Mouse (Mus musculus): ENCODE data around the gene Epha2. TPM values are rescaled to one million over a fixed set of nuclear protein-coding genes. Genes with fewer than 3 reads are reported as not detected.

Gene Epha2
- polyA plus RNA-seq, 1 experiment from 2014 or later = 3.4 TPM

DNA sequence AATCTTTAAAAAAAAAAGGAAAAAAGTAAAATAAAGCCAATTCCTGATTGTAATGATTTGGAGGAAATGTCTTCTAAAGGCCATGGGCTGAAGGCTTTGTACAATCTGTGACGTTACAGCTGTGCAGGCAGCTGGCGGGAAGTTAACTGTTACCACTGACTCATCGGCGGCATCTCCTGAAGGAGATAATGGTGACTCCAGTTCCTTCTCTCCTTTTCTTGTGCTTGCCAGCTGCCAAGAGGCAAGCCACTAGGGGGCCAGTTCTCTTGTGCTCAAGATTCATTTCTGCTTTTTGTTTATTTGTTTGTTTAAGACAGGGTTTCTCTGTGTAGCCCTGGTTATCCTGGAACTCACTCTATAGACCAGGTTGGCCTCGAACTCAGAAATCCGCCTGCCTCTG, 32.0 kb upstream of the Epha2 start:
- no peak overlapping the region for H3K4me3 ChIP-seq
- H3K4me1 ChIP-seq = no peaks in the 10 kb centered on the region; the same call in 1 of the 2 replicates
- ATAC-seq (ENCODE audit: insufficient number of reproducible peaks, insufficient read depth, low FRiP score, low TSS enrichment) = no peak
- no peak overlapping the region for H3K27ac ChIP-seq
- no peaks in the 10 kb centered on the region for H3K36me3 ChIP-seq
- H3K9ac ChIP-seq = no peak overlapping the region
- peaks cover 3% of the 10 kb centered on the region; the same call in 1 of the 2 replicates for H3K27me3 ChIP-seq
- H3K4me2 ChIP-seq (replicated peaks) = no peak overlapping the region
- peaks cover 3% of the 10 kb centered on the region; the same call in 1 of the 2 replicates for H3K9me3 ChIP-seq
- WGBS = 91% methylated on average over 6 of the region's 6 CpGs

DNA sequence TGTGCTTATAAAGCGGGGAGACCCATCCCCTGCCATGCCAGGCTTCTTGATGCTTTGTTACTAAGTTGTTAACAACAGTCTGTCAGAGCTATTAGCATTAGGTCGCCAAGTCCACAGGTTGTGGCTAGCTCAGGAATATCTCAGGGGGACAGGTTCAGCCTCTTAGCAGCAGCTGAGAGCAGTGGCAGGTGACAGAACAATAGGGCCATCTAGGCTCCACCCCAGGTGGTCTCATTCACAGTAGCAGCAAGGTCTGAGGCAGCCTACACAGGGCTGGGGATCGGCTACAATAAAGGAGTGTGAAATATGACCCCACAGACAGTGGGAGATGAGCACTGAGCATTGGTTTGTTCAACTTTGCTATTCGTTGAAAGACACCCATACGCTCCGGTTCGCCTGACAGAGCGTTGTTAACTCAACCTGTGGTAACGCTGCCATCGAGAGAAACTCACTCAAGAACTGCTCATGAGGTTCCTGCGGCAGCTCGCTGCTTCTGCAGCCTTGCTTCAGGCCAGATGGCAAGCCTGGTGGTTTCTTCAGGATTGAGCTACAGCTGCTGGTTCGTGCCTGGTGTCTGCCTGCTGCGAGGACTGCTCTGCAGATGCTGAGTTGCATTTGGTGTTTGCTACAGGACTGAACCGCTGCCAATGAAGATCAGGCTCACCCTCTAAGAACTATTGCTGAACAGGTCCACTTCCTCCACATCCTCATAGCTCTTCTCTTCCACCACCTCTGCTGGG, 30.7 kb upstream of the Epha2 start:
- ATAC-seq (ENCODE audit: insufficient number of reproducible peaks, insufficient read depth, low FRiP score, low TSS enrichment) = no peak; the same call in 1 of the 2 replicates
- no peak overlapping the region for H3K4me3 ChIP-seq
- peaks cover 6% of the 10 kb centered on the region; the same call in 1 of the 2 replicates for H3K4me1 ChIP-seq
- H3K27me3 ChIP-seq = peaks cover 3% of the 10 kb centered on the region; the same call in 1 of the 2 replicates
- peaks cover 3% of the 10 kb centered on the region; the same call in 1 of the 2 replicates for H3K9me3 ChIP-seq
- H3K36me3 ChIP-seq = no peaks in the 10 kb centered on the region
- H3K9ac ChIP-seq = no peak overlapping the region
- no peak overlapping the region for H3K4me2 ChIP-seq (replicated peaks)
- 57% methylated on average over 15 of the region's 15 CpGs for WGBS
- H3K27ac ChIP-seq = no peak overlapping the region

DNA sequence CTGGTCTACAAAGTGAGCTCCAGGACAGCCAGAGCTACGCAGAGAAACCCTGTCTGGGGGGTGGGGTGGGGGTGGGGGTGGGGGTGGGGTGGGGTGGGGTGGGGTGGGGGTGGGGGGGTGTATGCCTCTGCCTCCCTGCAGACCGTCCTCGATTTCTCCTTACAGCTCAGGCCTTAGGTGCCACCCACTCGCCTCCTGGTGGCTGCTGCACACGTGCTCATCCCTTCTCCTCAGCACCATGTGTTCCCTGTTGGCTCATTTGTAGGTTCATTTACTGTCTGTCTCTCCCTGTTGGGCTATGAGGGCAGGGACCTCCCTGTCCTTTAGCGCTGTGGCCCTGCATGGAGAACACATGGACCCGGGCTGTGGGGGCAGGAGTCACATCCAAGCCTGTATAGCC, 29.8 kb upstream of the Epha2 start:
- Histone ChIP-seq H3K36me3 (no peaks in the 10 kb centered on the region), H3K4me1 (peaks cover 6% of the 10 kb centered on the region; the same call in 1 of the 2 replicates), H3K27ac (no peak overlapping the region), H3K27me3 (peaks cover 3% of the 10 kb centered on the region; the same call in 1 of the 2 replicates), H3K4me3 (no peak overlapping the region), H3K4me2 (replicated peaks) (no peak overlapping the region), H3K9me3 (peaks cover under 1% of the 10 kb centered on the region; the same call in 1 of the 2 replicates), H3K9ac (no peak overlapping the region)
- WGBS = 86% methylated on average over 7 of the region's 7 CpGs
- ATAC-seq (ENCODE audit: insufficient number of reproducible peaks, insufficient read depth, low FRiP score, low TSS enrichment) = no peak

DNA sequence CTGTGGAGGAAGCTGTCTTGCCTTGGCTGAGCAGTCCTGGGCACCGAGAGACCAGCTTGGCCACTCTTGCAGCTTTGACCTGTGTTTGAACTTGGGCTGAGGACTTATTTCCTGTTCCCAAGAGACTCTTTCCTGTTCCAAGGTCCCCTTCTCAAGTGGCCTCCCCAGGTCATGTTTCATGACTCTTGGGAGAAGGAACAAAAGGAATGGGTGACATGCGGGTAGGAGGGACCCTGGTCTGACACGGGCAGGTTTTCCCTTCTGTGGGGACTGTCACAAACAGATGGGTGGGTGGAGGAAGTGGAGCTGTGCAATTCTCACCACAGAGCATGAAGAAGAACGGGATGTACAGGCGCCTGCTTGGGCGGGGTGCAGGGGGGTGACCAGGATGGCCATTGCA, 29.3 kb upstream of the Epha2 start:
- peaks cover 3% of the 10 kb centered on the region; the same call in 1 of the 2 replicates for H3K27me3 ChIP-seq
- ATAC-seq (ENCODE audit: insufficient number of reproducible peaks, insufficient read depth, low FRiP score, low TSS enrichment) = no peak
- no peak overlapping the region for H3K4me3 ChIP-seq
- no peaks in the 10 kb centered on the region for H3K36me3 ChIP-seq
- no peak overlapping the region for H3K9ac ChIP-seq
- H3K9me3 ChIP-seq = no peaks in the 10 kb centered on the region
- H3K4me2 ChIP-seq (replicated peaks) = no peak overlapping the region
- 69% methylated on average over 6 of the region's 6 CpGs for WGBS
- H3K27ac ChIP-seq = no peak overlapping the region
- peaks cover 6% of the 10 kb centered on the region; the same call in 1 of the 2 replicates for H3K4me1 ChIP-seq

DNA sequence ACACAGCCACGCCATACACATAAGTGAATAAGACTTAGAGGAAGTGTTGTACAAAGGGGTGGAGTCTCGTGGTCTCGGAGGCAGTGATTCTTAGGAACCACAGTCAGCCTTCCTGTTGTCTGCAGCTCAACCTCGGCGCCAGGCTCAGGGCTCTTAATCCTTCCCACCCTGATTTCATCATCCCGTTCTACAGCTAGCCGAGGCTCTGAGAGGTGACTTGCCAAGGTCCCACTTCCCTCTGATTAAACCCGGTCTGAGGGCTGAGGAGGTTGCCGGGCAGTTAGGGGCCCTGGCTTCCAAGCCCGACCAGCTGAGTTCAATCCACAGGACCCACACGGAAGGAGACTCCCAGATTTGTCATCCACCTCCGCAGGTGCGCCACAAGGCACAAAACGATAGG, 28.2 kb upstream of the Epha2 start:
- no peaks in the 10 kb centered on the region for H3K36me3 ChIP-seq
- no peak for ATAC-seq (ENCODE audit: insufficient number of reproducible peaks, insufficient read depth, low FRiP score, low TSS enrichment)
- peaks cover 8% of the 10 kb centered on the region; the same call in 1 of the 2 replicates for H3K4me1 ChIP-seq
- peaks cover 3% of the 10 kb centered on the region; the same call in 1 of the 2 replicates for H3K27me3 ChIP-seq
- WGBS = 15% methylated on average over 14 of the region's 14 CpGs
- H3K4me2 ChIP-seq (replicated peaks) = peak overlapping the region; percentile 42
- H3K9ac ChIP-seq = no peak overlapping the region
- peak overlapping the region; percentile 5; the same call in 1 of the 2 replicates for H3K4me3 ChIP-seq
- H3K27ac ChIP-seq = no peak overlapping the region
- no peaks in the 10 kb centered on the region for H3K9me3 ChIP-seq

DNA sequence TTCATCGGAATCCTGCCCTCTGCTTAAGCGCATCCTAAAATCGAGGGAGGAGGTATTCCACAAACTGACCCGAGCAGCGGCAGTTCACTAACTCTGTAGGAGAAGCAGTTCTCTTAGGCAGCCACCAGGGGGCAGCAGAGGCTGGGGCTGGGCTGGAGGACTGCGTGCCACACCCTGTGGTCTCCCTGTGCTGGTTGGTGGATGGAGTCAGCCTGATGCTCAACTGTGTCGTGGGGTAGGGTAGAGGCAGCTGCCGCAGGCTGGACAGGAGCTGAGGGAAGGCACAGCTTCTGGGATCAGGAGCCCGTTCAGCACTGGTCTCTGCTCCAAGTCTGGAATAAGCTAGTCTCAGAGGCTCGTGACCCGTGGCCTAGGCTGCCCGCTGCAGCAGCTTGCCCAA, 27.7 kb upstream of the Epha2 start:
- H3K9ac ChIP-seq = no peak overlapping the region
- peaks cover 3% of the 10 kb centered on the region; the same call in 1 of the 2 replicates for H3K27me3 ChIP-seq
- ATAC-seq (ENCODE audit: insufficient number of reproducible peaks, insufficient read depth, low FRiP score, low TSS enrichment) = peak; percentile 70; the same call in 1 of the 2 replicates
- H3K36me3 ChIP-seq = no peaks in the 10 kb centered on the region
- peak overlapping the region; percentile 5; the same call in 1 of the 2 replicates for H3K4me3 ChIP-seq
- no peak overlapping the region for H3K27ac ChIP-seq
- H3K9me3 ChIP-seq = no peaks in the 10 kb centered on the region
- WGBS = 18% methylated on average over 12 of the region's 12 CpGs
- peaks cover 12% of the 10 kb centered on the region; the same call in 1 of the 2 replicates for H3K4me1 ChIP-seq
- peak overlapping the region; percentile 42 for H3K4me2 ChIP-seq (replicated peaks)

DNA sequence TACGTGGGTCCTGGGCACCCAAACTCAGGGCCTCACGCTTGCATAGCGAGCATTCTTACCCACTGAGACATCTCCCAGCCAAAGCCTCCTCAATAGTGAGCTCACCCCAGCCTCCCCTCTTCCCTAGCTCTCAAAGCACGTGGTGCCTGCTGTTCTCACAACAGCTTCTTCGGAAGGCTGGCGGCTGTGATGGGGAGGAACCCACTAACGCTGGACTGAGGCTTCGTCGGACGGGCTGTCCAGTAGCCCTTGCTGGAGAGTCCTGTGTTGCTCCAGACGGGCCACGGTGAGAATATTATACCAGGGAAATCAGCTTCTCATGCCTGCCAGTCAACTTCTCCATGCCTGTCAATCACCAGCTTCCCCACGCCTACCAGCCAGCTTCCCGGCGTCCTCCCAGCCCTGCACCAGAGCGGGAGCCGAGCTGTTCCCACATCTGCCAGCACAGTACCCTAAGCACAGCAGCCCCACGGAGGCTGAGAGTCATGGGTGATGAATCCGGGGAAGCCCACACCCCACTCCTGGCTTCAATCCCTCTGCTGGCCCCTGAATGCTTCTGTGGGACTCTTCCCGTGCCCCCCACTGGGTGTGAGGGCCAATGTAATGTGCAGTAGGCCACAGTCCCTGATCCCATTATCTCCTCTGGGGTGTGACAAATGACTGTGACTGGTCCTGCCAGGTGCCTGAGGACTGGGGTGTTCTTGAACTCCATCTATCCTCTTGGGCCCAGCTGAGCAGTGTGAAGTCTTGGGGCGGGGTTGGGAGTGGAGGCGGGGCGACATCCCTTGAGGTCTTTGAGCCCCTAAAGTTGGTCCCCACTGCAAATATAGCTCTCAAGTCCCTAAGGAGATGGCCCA, 26.3 kb upstream of the Epha2 start:
- WGBS = 28% methylated on average over 23 of the region's 23 CpGs
- H3K36me3 ChIP-seq = no peaks in the 10 kb centered on the region
- peak overlapping the region; percentile 26; the same call in 1 of the 2 replicates for H3K27ac ChIP-seq
- no peaks in the 10 kb centered on the region for H3K9me3 ChIP-seq
- H3K4me1 ChIP-seq = peaks cover 13% of the 10 kb centered on the region; the same call in 1 of the 2 replicates
- peaks cover 3% of the 10 kb centered on the region; the same call in 1 of the 2 replicates for H3K27me3 ChIP-seq
- ATAC-seq (ENCODE audit: insufficient number of reproducible peaks, insufficient read depth, low FRiP score, low TSS enrichment) = no peak
- no peak overlapping the region for H3K4me3 ChIP-seq
- H3K4me2 ChIP-seq (replicated peaks) = 0 out of 2 replicates have a peak overlapping the region, but pooled peaks have one; percentile 8
- no peak overlapping the region for H3K9ac ChIP-seq

DNA sequence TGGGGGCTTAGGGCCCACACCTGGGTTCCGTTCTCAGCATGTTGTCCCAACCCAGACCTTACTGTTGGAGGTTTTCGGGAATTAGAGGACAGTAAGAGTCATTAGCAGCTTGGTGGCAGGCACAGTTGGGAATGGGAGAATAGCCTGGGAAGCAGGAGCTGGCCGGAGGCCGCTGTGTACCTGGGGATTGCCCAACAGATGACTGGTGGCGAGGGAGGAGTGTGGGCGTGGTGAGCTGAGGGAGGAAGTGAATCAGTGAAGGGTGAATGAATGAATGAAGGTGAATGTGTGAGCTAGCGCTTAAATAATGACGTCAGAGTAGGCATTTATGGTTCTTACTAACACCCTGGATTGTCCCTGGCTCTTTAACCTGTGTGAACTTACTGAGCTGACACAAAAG, 23.9 kb upstream of the Epha2 start:
- Histone ChIP-seq H3K36me3 (no peaks in the 10 kb centered on the region), H3K4me3 (no peak overlapping the region), H3K9ac (no peak overlapping the region), H3K27ac (no peak overlapping the region), H3K4me1 (peaks cover 26% of the 10 kb centered on the region), H3K9me3 (no peaks in the 10 kb centered on the region), H3K4me2 (replicated peaks) (no peak overlapping the region), H3K27me3 (peaks cover 8% of the 10 kb centered on the region; the same call in 1 of the 2 replicates)
- no peak for ATAC-seq (ENCODE audit: insufficient number of reproducible peaks, insufficient read depth, low FRiP score, low TSS enrichment)
- WGBS = 83% methylated on average over 8 of the region's 8 CpGs

DNA sequence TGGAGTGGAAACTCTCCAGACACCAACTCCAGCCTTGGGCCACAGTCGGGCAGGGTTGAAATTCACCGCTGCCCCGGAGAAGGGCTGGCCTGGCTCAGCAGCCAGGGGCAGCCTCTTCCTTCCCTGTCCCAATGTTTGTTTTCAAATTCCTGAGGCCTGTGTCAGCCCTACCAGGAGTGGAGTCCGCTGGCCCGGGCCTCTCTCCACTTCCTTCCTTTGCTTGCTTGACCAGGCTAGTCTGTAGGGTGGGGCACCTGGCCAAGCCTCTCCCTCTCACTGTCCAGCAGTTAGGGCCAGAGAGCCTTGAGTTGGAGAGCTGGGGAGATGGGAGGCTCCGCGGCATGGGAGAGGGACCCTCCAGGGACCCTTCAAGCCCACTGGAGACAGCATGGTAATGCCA, 22.9 kb upstream of the Epha2 start:
- H3K4me1 ChIP-seq = peaks cover 31% of the 10 kb centered on the region
- H3K9ac ChIP-seq = 0 out of 2 replicates have a peak overlapping the region, but pooled peaks have one; percentile 16
- no peak overlapping the region for H3K4me3 ChIP-seq
- H3K36me3 ChIP-seq = no peaks in the 10 kb centered on the region
- 40% methylated on average over 7 of the region's 7 CpGs for WGBS
- no peaks in the 10 kb centered on the region for H3K9me3 ChIP-seq
- peak overlapping the region; percentile 48; the same call in 1 of the 2 replicates for H3K27ac ChIP-seq
- no peak for ATAC-seq (ENCODE audit: insufficient number of reproducible peaks, insufficient read depth, low FRiP score, low TSS enrichment)
- peaks cover 8% of the 10 kb centered on the region; the same call in 1 of the 2 replicates for H3K27me3 ChIP-seq
- no peak overlapping the region for H3K4me2 ChIP-seq (replicated peaks)

DNA sequence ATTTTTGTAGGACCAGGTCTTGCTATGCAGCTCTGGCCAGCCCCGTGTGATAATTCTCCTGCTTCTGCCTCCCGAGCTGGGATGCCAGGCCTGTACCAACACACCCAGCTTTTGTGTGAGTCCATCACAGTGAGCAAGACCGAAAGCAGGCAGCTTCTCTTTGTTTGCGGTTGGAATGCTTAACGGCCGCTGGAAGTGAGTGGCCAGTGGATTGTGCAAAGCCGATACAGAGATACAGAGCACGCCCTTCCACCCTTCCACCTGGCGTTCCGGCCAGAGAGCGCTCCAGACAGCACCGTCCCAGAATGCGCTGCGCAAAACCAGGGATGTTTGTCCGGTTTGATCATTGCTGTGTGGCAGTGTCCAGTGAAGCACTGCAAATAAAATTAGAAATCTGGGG, 21.7 kb upstream of the Epha2 start:
- H3K27me3 ChIP-seq = peaks cover 12% of the 10 kb centered on the region; the same call in 1 of the 2 replicates
- no peaks in the 10 kb centered on the region for H3K36me3 ChIP-seq

DNA sequence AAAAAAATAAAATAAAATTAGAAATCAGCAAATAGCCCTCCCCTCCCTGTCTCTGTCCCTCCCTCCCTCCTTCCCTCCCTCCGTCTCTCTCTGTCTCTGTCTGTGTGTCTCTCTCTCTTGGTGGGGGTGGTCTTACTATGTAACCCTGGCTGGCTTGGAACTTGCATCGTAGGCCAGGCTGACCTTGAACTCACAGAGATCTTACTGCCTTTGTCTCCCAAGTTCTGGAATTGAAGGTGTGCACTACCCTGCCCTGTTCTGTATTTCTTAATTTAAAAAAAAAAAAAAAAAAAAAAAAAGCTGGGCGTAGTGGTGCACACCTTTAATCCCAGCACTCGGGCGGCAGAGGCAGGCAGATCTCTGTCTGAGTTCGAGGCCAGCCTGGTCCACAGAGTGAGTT, 21.3 kb upstream of the Epha2 start:
- 87% methylated on average over 6 of the region's 6 CpGs for WGBS
- Histone ChIP-seq H3K27me3 (peaks cover 12% of the 10 kb centered on the region; the same call in 1 of the 2 replicates), H3K4me1 (peaks cover 31% of the 10 kb centered on the region)

More for the DNA sequence above, 21.7 kb upstream of the Epha2 start:
- no peak for ATAC-seq (ENCODE audit: insufficient number of reproducible peaks, insufficient read depth, low FRiP score, low TSS enrichment)
- H3K4me1 ChIP-seq = peaks cover 35% of the 10 kb centered on the region
- H3K4me3 ChIP-seq = no peak overlapping the region
- no peak overlapping the region for H3K9ac ChIP-seq
- H3K27ac ChIP-seq = no peak overlapping the region
- no peak overlapping the region for H3K4me2 ChIP-seq (replicated peaks)
- WGBS = 74% methylated on average over 15 of the region's 15 CpGs
- H3K9me3 ChIP-seq = no peaks in the 10 kb centered on the region

More for the DNA sequence above, 21.3 kb upstream of the Epha2 start:
- ATAC-seq (ENCODE audit: insufficient number of reproducible peaks, insufficient read depth, low FRiP score, low TSS enrichment) = no peak
- Histone ChIP-seq H3K9ac (no peak overlapping the region), H3K27ac (no peak overlapping the region), H3K4me3 (no peak overlapping the region), H3K9me3 (no peaks in the 10 kb centered on the region), H3K4me2 (replicated peaks) (no peak overlapping the region), H3K36me3 (no peaks in the 10 kb centered on the region)
